Mouse (Mus musculus) lung, postnatal 0 days (tissue): ENCODE data around the gene Naa35.

Source experiments
- CTCF ChIP-seq: IDR thresholded peaks from 2 replicates; pipeline ENCODE4 v1.5.1; 2016; ENCODE audit warnings: antibody characterized with exemption, mild to moderate bottlenecking
- EP300 ChIP-seq: IDR thresholded peaks from 2 replicates; pipeline ENCODE4 v1.6.1; 2016; ENCODE audit warnings: antibody characterized with exemption, mild to moderate bottlenecking, control low read depth

- TF ChIP-seq CTCF (no peak), EP300 (no peak)
Observed at GRCm38 (mm10) chr13:59653136-59653535, 68.1 kb downstream of the Naa35 start.
